Mouse (Mus musculus): ENCODE measurements at regions not wholly inside any gene's neighbourhood (a gene's known extent, or its start where the extent isn't known, plus 50 kb on each side); places are given as distances from the start of the nearest gene placed in this dataset.

DNA sequence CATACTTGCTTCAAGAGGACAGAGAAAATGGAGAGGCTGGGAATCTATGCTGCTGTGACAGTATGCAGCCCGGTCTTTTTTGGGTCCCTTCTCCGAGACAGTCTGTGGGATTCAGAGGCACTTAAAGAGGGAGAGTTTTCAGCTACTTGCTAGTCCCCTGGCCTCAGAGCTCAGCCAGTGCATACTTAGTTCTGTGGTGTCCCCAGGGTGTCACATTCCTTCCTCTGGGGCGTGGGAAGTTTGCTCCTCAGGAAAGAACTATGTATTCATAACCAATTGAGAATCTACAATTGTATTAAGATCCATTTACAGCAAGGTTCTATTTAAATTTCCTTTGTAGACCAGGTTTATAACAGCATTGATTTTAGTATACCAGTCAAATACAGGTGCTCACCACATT lies 1328.1 kb upstream of the Zeb2 start:
- TF ChIP-seq CEBPB (IDR thresholded peaks at IDR 0.05; ENCODE audit: insufficient read depth, poor library complexity, severe bottlenecking) (no peak), POLR2A (IDR thresholded peaks at IDR 0.05; ENCODE audit: insufficient read length, low read depth) (no peak), TCF12 (IDR thresholded peaks at IDR 0.05; ENCODE audit: insufficient read depth, poor library complexity, severe bottlenecking) (no peak), REST (IDR thresholded peaks at IDR 0.05; ENCODE audit: insufficient read depth, insufficient read length) (no peak), USF1 (IDR thresholded peaks at IDR 0.05; ENCODE audit: low read depth) (no peak)
